Mouse (Mus musculus) testis, postnatal 14 days (tissue): ENCODE data around the gene Ptprg.
"Not testable (repeated sequence)": the region's sequence is repeated elsewhere in the genome, so short reads cannot be mapped to it uniquely, and the experiment has no call there.

Source experiments
- DNase-seq: peaks from one replicate; pipeline ENCODE4 v3.0.0; 2021; ENCODE audit warnings: low spot score

Gene Ptprg

GRCm38 (mm10) chr14:12219877-12220276 lies 666.5 kb downstream of the Ptprg start:
- no peak for DNase-seq

- DNase-seq: no peak
Observed at GRCm38 (mm10) chr14:12220540-12220939, 667.2 kb downstream of the Ptprg start.

GRCm38 (mm10) chr14:12221571-12221970 lies 668.2 kb downstream of the Ptprg start:
- no peak for DNase-seq

- DNase-seq: no peak
Observed at GRCm38 (mm10) chr14:12243726-12244125, 690.4 kb downstream of the Ptprg start.

- DNase-seq: no peak
Observed at GRCm38 (mm10) chr14:12276031-12276430, 722.7 kb downstream of the Ptprg start.

GRCm38 (mm10) chr14:12283641-12284040 lies 730.3 kb downstream of the Ptprg start, which contains the start of gene Gm49355:
Gene Gm49355 (plus strand): TSS chr14:12283976.
- DNase-seq: no peak

- peak; percentile 91 for DNase-seq
Observed at GRCm38 (mm10) chr14:12284141-12284912, 731.0 kb downstream of the Ptprg start, which contains the start of gene 3830406C13Rik. Gene 3830406C13Rik (plus strand): TSS chr14:12284173.

GRCm38 (mm10) chr14:12289747-12290146 lies 736.4 kb downstream of the Ptprg start:
- DNase-seq: not testable (repeated sequence)
